Mouse (Mus musculus) bone marrow, adult 2 months (tissue): ENCODE results near the gene Flnb.

Source experiments
- CTCF ChIP-seq: fragments of 200-500 bp; IDR thresholded peaks from 2 replicates; pipeline ENCODE4 v1.5.1; 2011; ENCODE audit warnings: low read length, control low read depth; ENCODE audit not compliant: control insufficient read depth, insufficient read depth
- POLR2A ChIP-seq: fragments of 200-500 bp; IDR thresholded peaks from 2 replicates; pipeline ENCODE4 v1.6.1; 2011; ENCODE audit warnings: low read depth, mild to moderate bottlenecking, control low read depth, low read length, borderline replicate concordance; ENCODE audit not compliant: control insufficient read depth

DNA sequence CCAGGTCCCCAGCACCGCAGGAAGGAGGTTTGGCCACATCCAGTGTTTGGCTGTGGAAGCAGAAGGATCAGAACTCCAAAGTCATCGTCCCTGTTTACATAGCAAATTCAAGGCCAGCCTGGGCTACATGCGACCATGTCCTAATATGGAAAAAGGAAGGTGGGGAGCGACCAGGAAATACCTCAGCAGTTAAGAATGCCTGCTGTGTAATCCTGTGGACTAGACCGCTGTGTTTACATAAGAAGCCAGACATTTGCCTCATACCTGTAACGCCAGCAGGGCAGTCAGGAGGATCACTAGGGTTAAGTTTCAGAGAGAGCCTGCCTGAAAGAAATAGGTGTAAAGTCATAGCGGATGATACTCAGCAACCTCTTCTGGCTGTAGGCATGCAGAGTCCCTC lies 145.4 kb downstream of the Flnb start:
- TF ChIP-seq POLR2A (no peak), CTCF (no peak)
